Mouse (Mus musculus) CH12.LX (cell line): ENCODE measurements at regions not wholly inside any gene's neighbourhood (a gene's known extent, or its start where the extent isn't known, plus 50 kb on each side); places are given as distances from the start of the nearest gene placed in this dataset.

ENCODE experiments used
- DNase-seq: peaks from one replicate; pipeline ENCODE4 v3.0.0-alpha.2; 2013; ENCODE audit errors: extremely low read depth
- H3K27ac ChIP-seq: 2 replicates; pipeline ENCODE4 v1.5.1; 2012; ENCODE audit warnings: low read depth, mild to moderate bottlenecking, control low read depth, moderate library complexity; ENCODE audit not compliant: insufficient read depth
- H3K27me3 ChIP-seq: replicated peaks from 2 replicates; pipeline ENCODE3; 2012; ENCODE audit warnings: inconsistent platforms
- H3K36me3 ChIP-seq, 2 experiments: replicated peaks in 1 of 2; 2 replicates each; pipeline versions ENCODE3 to v1.6.1; 2012; ENCODE audit warnings: inconsistent platforms in 1 of 2, low read length in 1 of 2, mild to moderate bottlenecking in 1 of 2, mixed read lengths in 1 of 2, moderate library complexity in 1 of 2; ENCODE audit not compliant: control insufficient read depth in 1 of 2, insufficient read depth in 1 of 2
- H3K4me1 ChIP-seq, 2 experiments: 2 replicates each; pipeline ENCODE4 v1.6.1; 2012; ENCODE audit warnings: inconsistent platforms in 1 of 2, moderate library complexity in 1 of 2; ENCODE audit not compliant: insufficient read depth in 2 of 2, control insufficient read depth in 1 of 2
- H3K4me2 ChIP-seq: 2 replicates; pipeline ENCODE4 v1.6.1; 2012; ENCODE audit warnings: low read depth, mild to moderate bottlenecking, control low read depth; ENCODE audit not compliant: poor library complexity, insufficient read depth, severe bottlenecking
- H3K4me3 ChIP-seq, 3 experiments: fragments of 150-350 bp in 1 of 3; sonication (generic) in 1 of 3; replicated peaks in 1 of 3; 2 replicates each; pipeline versions ENCODE3 to v1.5.1; 2011 to 2012; ENCODE audit warnings: low read depth in 2 of 3, low read length in 2 of 3, mild to moderate bottlenecking in 2 of 3, moderate library complexity in 2 of 3, control low read depth in 1 of 3, improper control_type of control experiment in 1 of 3, inconsistent platforms in 1 of 3, mixed read lengths in 1 of 3; ENCODE audit not compliant: poor library complexity in 1 of 3
- H3K79me2 ChIP-seq: replicated peaks from 2 replicates; pipeline ENCODE4 v1.6.1; 2012; ENCODE audit warnings: mild to moderate bottlenecking, moderate library complexity; ENCODE audit not compliant: control insufficient read depth, poor library complexity, insufficient read depth, severe bottlenecking; ENCODE audit errors: extremely low read depth
- H3K9ac ChIP-seq: 2 replicates; pipeline ENCODE4 v1.6.1; 2012; ENCODE audit warnings: low read depth, mild to moderate bottlenecking, control low read depth, moderate library complexity; ENCODE audit not compliant: insufficient read depth
- H3K9me3 ChIP-seq: replicated peaks from 2 replicates; pipeline ENCODE3; 2012; ENCODE audit warnings: low read length, inconsistent platforms, mixed read lengths
- GABPA ChIP-seq: IDR thresholded peaks from 2 replicates; pipeline ENCODE4 v1.6.1; 2012; ENCODE audit warnings: low read depth, low read length, improper control_type of control experiment, inconsistent platforms; ENCODE audit not compliant: insufficient replicate concordance
- RAD21 ChIP-seq: IDR thresholded peaks from 2 replicates; pipeline ENCODE4 v1.6.1; 2011; ENCODE audit warnings: low read depth, mild to moderate bottlenecking, low read length, improper control_type of control experiment, moderate library complexity
- dilution Hi-C: fragments of 300-500 bp; cut with MboI; formaldehyde crosslinking; loops from 2 replicates; pipeline ENCODE4 v1.14.3; 2020; ENCODE audit warnings: low sequenced_read_pairs; ENCODE audit not compliant: extremely low pct_unique_long_range_greater_than_20kb, extremely low pct_ligation_motif_present
- in situ Hi-C: fragments of 300-500 bp; cut with MboI; formaldehyde crosslinking; loops from 3 replicates; pipeline ENCODE4 v1.14.3; 2019; ENCODE audit warnings: low sequenced_read_pairs, low pct_ligation_motif_present, low pct_unique_long_range_greater_than_20kb, mixed read lengths

DNA sequence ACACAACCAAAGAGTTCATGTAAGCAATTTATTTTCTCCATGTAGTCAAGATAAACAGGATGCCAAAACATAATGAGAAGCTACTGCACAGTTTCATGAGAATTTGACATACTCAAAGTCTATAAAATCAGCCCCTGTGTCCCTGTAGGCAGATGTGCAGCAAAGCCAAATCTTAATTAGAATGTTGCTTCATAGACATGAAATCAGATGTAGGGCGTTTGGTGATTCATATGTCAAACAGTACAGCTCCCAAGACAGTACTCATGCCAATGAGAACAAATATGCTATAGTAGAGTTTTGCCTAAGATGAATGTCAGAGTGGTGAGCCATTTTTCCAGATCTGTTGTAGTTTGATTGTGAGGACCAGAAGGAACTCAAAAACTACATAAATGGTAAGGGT is 444.4 kb downstream of the Slc22a22 start:
- no peak overlapping the region for H3K9ac ChIP-seq
- 0 out of 4 replicates have a peak, but pooled peaks cover 0 to 6% of the 10 kb centered on the region in 2 experiments for H3K4me1 ChIP-seq
- no peak overlapping the region for H3K27ac ChIP-seq
- H3K4me2 ChIP-seq: no peak overlapping the region
- dilution Hi-C loops (no loop called here), in situ Hi-C loops (no loop called here)
- H3K4me3 ChIP-seq: no peak overlapping the region
- H3K79me2 ChIP-seq: no peaks in the 10 kb centered on the region
- DNase-seq: no peak
- TF ChIP-seq GABPA: no peak
- TF ChIP-seq RAD21: no peak
- no peaks in the 10 kb centered on the region for H3K9me3 ChIP-seq
- no peaks in the 10 kb centered on the region for H3K36me3 ChIP-seq
- H3K27me3 ChIP-seq: no peaks in the 10 kb centered on the region
